Mouse (Mus musculus): ENCODE data around the gene Gm10563. TPM values are rescaled to one million over a fixed set of nuclear protein-coding genes. Genes with fewer than 3 reads are reported as not detected.

Gm10563 gene
- polyA plus RNA-seq, 1 experiment from 2014 or later = not detected

DNA sequence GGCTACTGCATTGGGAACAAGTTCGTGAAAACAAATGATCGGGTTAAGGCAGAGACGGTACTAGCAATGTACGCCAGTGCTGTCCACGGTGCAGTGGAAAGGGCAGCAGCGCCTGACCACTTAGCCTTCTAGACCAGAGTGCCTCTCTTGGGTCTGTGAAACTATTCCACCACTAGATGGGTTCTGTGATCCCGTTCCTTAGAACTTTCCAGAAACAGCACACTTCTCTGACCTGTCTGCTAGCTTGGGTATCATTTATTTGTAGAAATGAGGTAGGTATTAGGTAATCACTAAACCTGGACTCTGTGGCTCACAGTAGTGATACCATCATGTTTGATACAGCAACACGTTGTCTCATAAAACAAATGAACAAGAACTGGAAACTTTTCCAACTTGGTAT, 78.7 kb downstream of the Gm10563 start:
- H3K36me3 ChIP-seq (replicated peaks) = peaks cover 5% of the 10 kb centered on the region
- H3K4me3 ChIP-seq = no peak overlapping the region
- H3K9me3 ChIP-seq = no peaks in the 10 kb centered on the region
- 77% methylated on average over 8 of the region's 8 CpGs for WGBS
- H3K27ac ChIP-seq (replicated peaks) = no peak overlapping the region
- DNase-seq (ENCODE audit: low spot score) = no peak
- H3K27me3 ChIP-seq (replicated peaks; ENCODE audit: low read depth, poor library complexity, severe bottlenecking) = no peaks in the 10 kb centered on the region
- H3K4me1 ChIP-seq = peaks cover 42% of the 10 kb centered on the region

Other genes with a start within 250 kb of the Gm10563 start
- not detected in 2 replicates for gene Gabrd, start 247.3 kb downstream of the Gm10563 start, polyA plus RNA-seq (2016; fragmentation: Nextera tagmentation; extraction: Ambion mirVana)
- gene Cfap74, start 236.2 kb downstream of the Gm10563 start, polyA plus RNA-seq (2016; fragmentation: Nextera tagmentation; extraction: Ambion mirVana) = 6.7 and 7.3 TPM in 2 replicates
- 0.16 TPM in 1 of 2 replicates, not detected in the other for gene Tmem52, start 176.3 kb downstream of the Gm10563 start, polyA plus RNA-seq (2016; fragmentation: Nextera tagmentation; extraction: Ambion mirVana)
- gene Gnb1, start 154.0 kb downstream of the Gm10563 start, polyA plus RNA-seq (2016; fragmentation: Nextera tagmentation; extraction: Ambion mirVana) = 642 and 655 TPM in 2 replicates
- gene Nadk, start 83.0 kb downstream of the Gm10563 start, polyA plus RNA-seq (2016; fragmentation: Nextera tagmentation; extraction: Ambion mirVana) = 108 and 109 TPM in 2 replicates
- 13.5 and 13.7 TPM in 2 replicates for gene Slc35e2, start 44.0 kb downstream of the Gm10563 start, polyA plus RNA-seq (2016; fragmentation: Nextera tagmentation; extraction: Ambion mirVana)
- 77.7 and 79.9 TPM in 2 replicates for gene Cdk11b, start 20.6 kb downstream of the Gm10563 start, polyA plus RNA-seq (2016; fragmentation: Nextera tagmentation; extraction: Ambion mirVana)
- 5.8 and 7.4 TPM in 2 replicates for gene Mmp23, start 8.0 kb upstream of the Gm10563 start, polyA plus RNA-seq (2016; fragmentation: Nextera tagmentation; extraction: Ambion mirVana)
- 19.3 and 20.0 TPM in 2 replicates for gene Mib2, start 23.8 kb upstream of the Gm10563 start, polyA plus RNA-seq (2016; fragmentation: Nextera tagmentation; extraction: Ambion mirVana)
- gene Fndc10, start 48.9 kb upstream of the Gm10563 start, polyA plus RNA-seq (2016; fragmentation: Nextera tagmentation; extraction: Ambion mirVana) = 1.5 and 1.8 TPM in 2 replicates
- 158 and 167 TPM in 2 replicates for gene Ssu72, start 59.4 kb upstream of the Gm10563 start, polyA plus RNA-seq (2016; fragmentation: Nextera tagmentation; extraction: Ambion mirVana)
- gene Tmem240, start 89.4 kb upstream of the Gm10563 start, polyA plus RNA-seq (2016; fragmentation: Nextera tagmentation; extraction: Ambion mirVana) = 0.53 and 0.79 TPM in 2 replicates
- 132 and 137 TPM in 2 replicates for gene Atad3a, start 115.7 kb upstream of the Gm10563 start, polyA plus RNA-seq (2016; fragmentation: Nextera tagmentation; extraction: Ambion mirVana)
- 8.6 and 9.3 TPM in 2 replicates for gene Vwa1, start 129.3 kb upstream of the Gm10563 start, polyA plus RNA-seq (2016; fragmentation: Nextera tagmentation; extraction: Ambion mirVana)
- 0.59 and 0.61 TPM in 2 replicates for gene Tmem88b, start 140.5 kb upstream of the Gm10563 start, polyA plus RNA-seq (2016; fragmentation: Nextera tagmentation; extraction: Ambion mirVana)
- gene Ankrd65, start 145.0 kb upstream of the Gm10563 start, polyA plus RNA-seq (2016; fragmentation: Nextera tagmentation; extraction: Ambion mirVana) = 0.20 TPM in 1 of 2 replicates, not detected in the other
- gene Mrpl20, start 157.5 kb upstream of the Gm10563 start, polyA plus RNA-seq (2016; fragmentation: Nextera tagmentation; extraction: Ambion mirVana) = 254 and 259 TPM in 2 replicates
- 179 and 187 TPM in 2 replicates for gene Ccnl2, start 167.1 kb upstream of the Gm10563 start, polyA plus RNA-seq (2016; fragmentation: Nextera tagmentation; extraction: Ambion mirVana)
- 170 and 178 TPM in 2 replicates for gene Aurkaip1, start 185.9 kb upstream of the Gm10563 start, polyA plus RNA-seq (2016; fragmentation: Nextera tagmentation; extraction: Ambion mirVana)
- gene Mxra8, start 194.3 kb upstream of the Gm10563 start, polyA plus RNA-seq (2016; fragmentation: Nextera tagmentation; extraction: Ambion mirVana) = 43.6 and 43.9 TPM in 2 replicates
- gene Dvl1, start 202.0 kb upstream of the Gm10563 start, polyA plus RNA-seq (2016; fragmentation: Nextera tagmentation; extraction: Ambion mirVana) = 4.3 and 5.0 TPM in 2 replicates
- 0.29 and 0.43 TPM in 2 replicates for gene Tas1r3, start 218.0 kb upstream of the Gm10563 start, polyA plus RNA-seq (2016; fragmentation: Nextera tagmentation; extraction: Ambion mirVana)
- 18.6 and 19.4 TPM in 2 replicates for gene Cptp, start 224.0 kb upstream of the Gm10563 start, polyA plus RNA-seq (2016; fragmentation: Nextera tagmentation; extraction: Ambion mirVana)
- gene Ints11, start 224.1 kb upstream of the Gm10563 start, polyA plus RNA-seq (2016; fragmentation: Nextera tagmentation; extraction: Ambion mirVana) = 97.9 and 109 TPM in 2 replicates
- 50.1 and 52.7 TPM in 2 replicates for gene Pusl1, start 246.4 kb upstream of the Gm10563 start, polyA plus RNA-seq (2016; fragmentation: Nextera tagmentation; extraction: Ambion mirVana)
- 24.1 and 28.0 TPM in 2 replicates for gene Acap3, start 246.4 kb upstream of the Gm10563 start, polyA plus RNA-seq (2016; fragmentation: Nextera tagmentation; extraction: Ambion mirVana)

Data from embryonic facial prominence, embryonic 10.5 days (tissue).